Mouse (Mus musculus): Measurements from ENCODE around the gene St3gal3. TPM values are rescaled to one million over a fixed set of nuclear protein-coding genes. Genes with fewer than 3 reads are reported as not detected.

The St3gal3 gene
- total and polyA plus RNA-seq, 3 experiments = 54.9 to 70.6 (median 55.8) TPM

- intact Hi-C loops (cut with DNase I) = no loop called here
- peaks cover 9% of the 10 kb centered on the region for H3K4me1 ChIP-seq (ENCODE audit: control insufficient read depth, insufficient read depth, low read length)
- no peak for TF ChIP-seq CTCF (IDR thresholded peaks at IDR 0.05)
- 0 out of 2 replicates have a peak, but pooled peaks have one; percentile 3 for TF ChIP-seq EP300 (IDR thresholded peaks at IDR 0.05; ENCODE audit: insufficient read depth, low read depth, low read length)
- H3K36me3 ChIP-seq (ENCODE audit: control insufficient read depth, insufficient read depth, low read length) = peaks cover 4% of the 10 kb centered on the region
- no peaks in the 10 kb centered on the region for H3K27me3 ChIP-seq (ENCODE audit: control insufficient read depth, insufficient read depth, low read length)
- H3K27ac ChIP-seq = no peak overlapping the region
- DNase-seq = no peak
- no peak overlapping the region for H3K9ac ChIP-seq (ENCODE audit: low read depth, low read length)
- 79% methylated on average over 13 of the region's 13 CpGs for WGBS
- H3K79me2 ChIP-seq (replicated peaks; ENCODE audit: control insufficient read depth, insufficient read depth, low read length) = peaks cover 2% of the 10 kb centered on the region; the same call in 1 of the 2 replicates
- H3K4me3 ChIP-seq = no peak overlapping the region
These were observed 222.6 kb downstream of the St3gal3 start for GRCm38 (mm10) chr4:117912131-117912561.

- H3K4me1 ChIP-seq (ENCODE audit: control insufficient read depth, insufficient read depth, low read length) = peaks cover 13% of the 10 kb centered on the region
- H3K27ac ChIP-seq = peak overlapping the region; percentile 49
- peaks cover 2% of the 10 kb centered on the region; the same call in 1 of the 2 replicates for H3K79me2 ChIP-seq (replicated peaks; ENCODE audit: control insufficient read depth, insufficient read depth, low read length)
- peaks cover 6% of the 10 kb centered on the region for H3K36me3 ChIP-seq (ENCODE audit: control insufficient read depth, insufficient read depth, low read length)
- no peak overlapping the region for H3K9ac ChIP-seq (ENCODE audit: low read depth, low read length)
- no peak for DNase-seq
- 63% methylated on average over 8 of the region's 8 CpGs for WGBS
- H3K4me3 ChIP-seq = no peak overlapping the region
- intact Hi-C loops (cut with DNase I) = no loop called here
- TF ChIP-seq EP300 (IDR thresholded peaks at IDR 0.05; ENCODE audit: insufficient read depth, low read depth, low read length) = 0 out of 2 replicates have a peak, but pooled peaks have one; percentile 39
- no peak for TF ChIP-seq CTCF (IDR thresholded peaks at IDR 0.05)
- H3K27me3 ChIP-seq (ENCODE audit: control insufficient read depth, insufficient read depth, low read length) = no peaks in the 10 kb centered on the region
These were observed 225.8 kb downstream of the St3gal3 start for GRCm38 (mm10) chr4:117908834-117909453.

DNA sequence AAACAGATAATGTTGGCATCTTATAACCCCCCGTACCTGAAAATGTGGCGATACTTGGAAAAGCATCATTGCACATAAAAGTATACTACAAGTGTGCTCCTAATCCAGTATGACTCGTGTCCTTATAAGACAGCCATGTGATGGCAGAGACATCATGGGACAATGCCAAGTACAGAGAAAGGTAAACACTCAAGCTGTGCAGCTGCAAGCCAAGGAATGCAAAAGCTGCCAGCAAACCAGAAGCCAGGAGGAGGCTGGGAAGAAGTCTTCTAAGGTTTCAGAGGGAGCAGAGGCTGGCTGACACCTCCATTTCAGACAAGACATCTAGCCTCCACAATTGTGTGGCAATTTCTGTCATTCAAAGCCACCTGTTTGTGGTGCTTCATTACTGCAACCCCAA is 228.5 kb downstream of the St3gal3 start:
- WGBS = 67% methylated on average over 3 of the region's 3 CpGs
- H3K79me2 ChIP-seq (replicated peaks; ENCODE audit: control insufficient read depth, insufficient read depth, low read length) = no peaks in the 10 kb centered on the region
- no peak for DNase-seq
- H3K9ac ChIP-seq (ENCODE audit: low read depth, low read length) = no peak overlapping the region
- no peak overlapping the region for H3K4me3 ChIP-seq
- H3K4me1 ChIP-seq (ENCODE audit: control insufficient read depth, insufficient read depth, low read length) = peaks cover 7% of the 10 kb centered on the region
- H3K36me3 ChIP-seq (ENCODE audit: control insufficient read depth, insufficient read depth, low read length) = peaks cover 5% of the 10 kb centered on the region
- no peaks in the 10 kb centered on the region for H3K27me3 ChIP-seq (ENCODE audit: control insufficient read depth, insufficient read depth, low read length)
- intact Hi-C loops (cut with DNase I) = no loop called here
- H3K27ac ChIP-seq = no peak overlapping the region
- TF ChIP-seq POLR2A (IDR thresholded peaks at IDR 0.05; ENCODE audit: insufficient read depth, low read depth, low read length) = no peak
- TF ChIP-seq EP300 (IDR thresholded peaks at IDR 0.05; ENCODE audit: insufficient read depth, low read depth, low read length) = no peak
- no peak for TF ChIP-seq CTCF (IDR thresholded peaks at IDR 0.05)

DNA sequence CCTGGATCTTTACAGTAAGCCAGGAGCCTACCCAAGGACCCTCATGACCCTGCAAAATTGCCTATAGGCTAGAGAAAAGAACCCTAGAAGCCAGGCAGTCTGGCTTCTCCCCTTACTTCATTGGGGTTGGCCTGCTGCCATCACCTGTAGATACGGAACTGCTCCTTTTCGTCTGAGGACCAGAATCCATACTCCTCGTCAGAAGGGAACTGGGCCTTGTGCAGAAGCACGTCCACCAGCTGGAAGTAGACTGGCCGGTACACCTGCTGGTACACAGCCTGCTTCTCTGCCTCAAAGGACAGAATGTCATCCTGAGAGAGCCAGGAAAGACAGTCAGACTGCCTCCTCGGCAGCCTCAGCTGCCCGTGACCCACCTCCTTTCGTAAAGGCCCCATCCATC is 230.0 kb downstream of the St3gal3 start:
- H3K9ac ChIP-seq (ENCODE audit: low read depth, low read length) = no peak overlapping the region
- intact Hi-C loops (cut with DNase I) = no loop called here
- DNase-seq = no peak
- no peak overlapping the region for H3K27ac ChIP-seq
- WGBS = 86% methylated on average over 8 of the region's 8 CpGs
- H3K79me2 ChIP-seq (replicated peaks; ENCODE audit: control insufficient read depth, insufficient read depth, low read length) = no peaks in the 10 kb centered on the region
- peaks cover 7% of the 10 kb centered on the region for H3K4me1 ChIP-seq (ENCODE audit: control insufficient read depth, insufficient read depth, low read length)
- H3K36me3 ChIP-seq (ENCODE audit: control insufficient read depth, insufficient read depth, low read length) = peaks cover 4% of the 10 kb centered on the region; the same call in 1 of the 2 replicates
- H3K27me3 ChIP-seq (ENCODE audit: control insufficient read depth, insufficient read depth, low read length) = no peaks in the 10 kb centered on the region
- no peak overlapping the region for H3K4me3 ChIP-seq
- TF ChIP-seq EP300 (IDR thresholded peaks at IDR 0.05; ENCODE audit: insufficient read depth, low read depth, low read length) (no peak), CTCF (IDR thresholded peaks at IDR 0.05) (no peak), POLR2A (IDR thresholded peaks at IDR 0.05; ENCODE audit: insufficient read depth, low read depth, low read length) (no peak)

GRCm38 (mm10) chr4:117904094-117904493 is 230.6 kb downstream of the St3gal3 start:
- H3K36me3 ChIP-seq (ENCODE audit: control insufficient read depth, insufficient read depth, low read length) = peaks cover 2% of the 10 kb centered on the region; the same call in 1 of the 2 replicates
- no peaks in the 10 kb centered on the region for H3K27me3 ChIP-seq (ENCODE audit: control insufficient read depth, insufficient read depth, low read length)
- no peak for TF ChIP-seq EP300 (IDR thresholded peaks at IDR 0.05; ENCODE audit: insufficient read depth, low read depth, low read length)
- TF ChIP-seq CTCF (IDR thresholded peaks at IDR 0.05) = no peak
- TF ChIP-seq POLR2A (IDR thresholded peaks at IDR 0.05; ENCODE audit: insufficient read depth, low read depth, low read length) = no peak
- H3K27ac ChIP-seq = no peak overlapping the region
- H3K9ac ChIP-seq (ENCODE audit: low read depth, low read length) = no peak overlapping the region
- 93% methylated on average over 10 of the region's 10 CpGs for WGBS
- no peaks in the 10 kb centered on the region for H3K79me2 ChIP-seq (replicated peaks; ENCODE audit: control insufficient read depth, insufficient read depth, low read length)
- no peak for DNase-seq
- H3K4me3 ChIP-seq = no peak overlapping the region
- intact Hi-C loops (cut with DNase I) = no loop called here
- H3K4me1 ChIP-seq (ENCODE audit: control insufficient read depth, insufficient read depth, low read length) = peaks cover 7% of the 10 kb centered on the region

DNA sequence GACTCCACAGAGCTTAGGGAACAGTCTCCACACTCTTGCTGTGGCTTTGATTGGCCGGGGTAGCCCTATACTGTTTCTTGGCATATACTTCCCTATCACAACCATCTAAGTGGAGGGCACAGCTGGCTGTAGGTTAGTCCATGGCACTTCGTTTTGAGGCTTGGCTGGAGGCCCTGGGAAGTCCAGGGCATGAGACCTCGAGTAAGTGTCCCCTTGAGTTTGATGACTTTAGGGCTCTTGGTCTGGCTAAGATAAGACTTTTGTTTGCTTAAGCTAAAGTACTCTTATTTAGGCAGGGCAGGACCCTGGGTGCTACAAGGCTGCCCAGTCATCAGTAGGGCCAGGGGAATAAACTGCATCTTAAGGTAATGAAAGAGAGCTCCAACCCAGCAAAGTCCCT is 236.6 kb downstream of the St3gal3 start:
- WGBS = 63% methylated on average over 3 of the region's 3 CpGs
- TF ChIP-seq CTCF (IDR thresholded peaks at IDR 0.05) (no peak), POLR2A (IDR thresholded peaks at IDR 0.05; ENCODE audit: insufficient read depth, low read depth, low read length) (no peak), EP300 (IDR thresholded peaks at IDR 0.05; ENCODE audit: insufficient read depth, low read depth, low read length) (no peak)

More for the DNA sequence above, 236.6 kb downstream of the St3gal3 start:
- DNase-seq = no peak
- Histone ChIP-seq H3K79me2 (replicated peaks; ENCODE audit: control insufficient read depth, insufficient read depth, low read length) (no peaks in the 10 kb centered on the region), H3K9ac (ENCODE audit: low read depth, low read length) (no peak overlapping the region), H3K4me1 (ENCODE audit: control insufficient read depth, insufficient read depth, low read length) (no peaks in the 10 kb centered on the region), H3K27ac (no peak overlapping the region), H3K27me3 (ENCODE audit: control insufficient read depth, insufficient read depth, low read length) (no peaks in the 10 kb centered on the region), H3K4me3 (no peak overlapping the region), H3K36me3 (ENCODE audit: control insufficient read depth, insufficient read depth, low read length) (no peaks in the 10 kb centered on the region)
- intact Hi-C loops (cut with DNase I) = no loop called here
